Mouse (Mus musculus): ENCODE results near the gene Sult1a1. TPM values are rescaled to one million over a fixed set of nuclear protein-coding genes. Genes with fewer than 3 reads are reported as not detected.

Gene Sult1a1
- polyA plus RNA-seq, 2 experiments: 4.5 to 15.2 TPM

DNA sequence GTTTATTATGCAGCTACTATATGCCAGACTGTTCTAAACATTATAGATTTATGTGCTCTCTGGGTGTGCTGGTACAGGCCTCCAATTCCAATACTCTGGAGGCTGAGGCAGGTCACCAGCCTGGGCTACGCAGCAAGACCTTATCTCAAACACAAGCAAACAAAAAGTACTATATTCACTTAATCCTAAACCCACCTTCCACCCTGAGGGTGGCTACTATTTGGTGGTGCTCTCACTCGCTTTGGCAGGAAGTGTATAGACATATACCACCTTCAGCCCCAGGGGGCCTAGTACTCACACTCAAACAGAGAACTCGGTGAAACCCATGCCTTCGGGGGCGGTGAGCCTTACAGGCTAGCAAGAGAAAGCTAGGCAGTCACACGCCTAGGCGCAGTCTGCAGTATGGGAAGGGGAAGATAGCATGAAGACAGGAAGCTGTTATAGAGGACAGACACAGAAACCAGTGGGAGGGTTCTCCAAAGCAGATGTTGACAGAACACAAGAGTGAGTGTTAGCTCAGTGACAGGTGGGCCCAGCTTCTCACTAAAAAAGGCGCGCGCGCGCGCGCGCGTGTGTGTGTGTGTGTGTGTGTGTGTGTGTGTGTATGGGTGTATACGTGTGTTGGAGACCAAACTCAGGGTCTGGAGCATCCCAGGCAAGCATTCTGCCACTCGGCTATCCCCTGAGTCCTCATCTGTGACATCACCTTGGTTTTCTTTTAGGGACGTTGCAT lies 31.4 kb upstream of the Sult1a1 start, which contains the start of gene Coro1a:
TSS of gene Coro1a (minus strand) at position 346 of the 733 bp plus-strand sequence.
- 0 out of 4 replicates have a peak, but pooled peaks cover 0 to 2% of the 10 kb centered on the region in 2 experiments for H3K4me1 ChIP-seq (replicated peaks; ENCODE audit: control insufficient read depth in 2 of 2, insufficient read depth in 2 of 2, low read length in 1 of 2)
- ATAC-seq (ENCODE audit: insufficient read depth): peak; percentile 38; the same call in 1 of the 2 replicates
- H3K27ac ChIP-seq: no peak within 1 kb of the TSS
- DNase-seq (ENCODE audit: low read depth in 3 of 3, low spot score in 3 of 3): no peak
- H3K36me3 ChIP-seq (replicated peaks; ENCODE audit: control insufficient read depth, insufficient read depth, low read depth): no peaks in the 10 kb centered on the region
- H3K9me3 ChIP-seq (ENCODE audit: control insufficient read depth, low read length): no peaks in the 10 kb centered on the region
- no peak within 1 kb of the TSS for H3K9ac ChIP-seq (replicated peaks)
- 44% methylated on average over 19 of the region's 19 CpGs for WGBS (ENCODE audit: insufficient replicate concordance)
- TF ChIP-seq EP300 (IDR thresholded peaks at IDR 0.05; ENCODE audit: low read depth): no peak
- TF ChIP-seq CTCF (IDR thresholded peaks at IDR 0.05; ENCODE audit: low read depth): no peak
- H3K4me3 ChIP-seq (ENCODE audit: insufficient read depth in 1 of 2, low read depth in 2 of 2, low read length in 2 of 2): no peak within 1 kb of the TSS
- H3K27me3 ChIP-seq (ENCODE audit: control insufficient read depth, insufficient read depth, low read length): peaks cover 3% of the 10 kb centered on the region
- H3K4me2 ChIP-seq (ENCODE audit: low read depth): no peak within 1 kb of the TSS

- peak; percentile 27; the same call in 1 of the 2 replicates for ATAC-seq (ENCODE audit: insufficient read depth)
- Histone ChIP-seq H3K4me1 (replicated peaks; ENCODE audit: control insufficient read depth in 2 of 2, insufficient read depth in 2 of 2, low read length in 1 of 2) (peaks cover 0 to 7% of the 10 kb centered on the region in 2 experiments; a peak in 2 of 4 replicates), H3K9ac (replicated peaks) (no peak overlapping the region; the same call in 1 of the 2 replicates), H3K4me3 (ENCODE audit: insufficient read depth in 1 of 2, low read depth in 2 of 2, low read length in 2 of 2) (peak overlapping the region; percentile 33 to 50), H3K27ac (no peak overlapping the region), H3K27me3 (ENCODE audit: control insufficient read depth, insufficient read depth, low read length) (peaks cover 3% of the 10 kb centered on the region), H3K36me3 (replicated peaks; ENCODE audit: control insufficient read depth, insufficient read depth, low read depth) (no peaks in the 10 kb centered on the region), H3K4me2 (ENCODE audit: low read depth) (peak overlapping the region; percentile 55), H3K9me3 (ENCODE audit: control insufficient read depth, low read length) (no peaks in the 10 kb centered on the region)
- WGBS (ENCODE audit: insufficient replicate concordance): 1% methylated on average over 39 of the region's 39 CpGs
- peak; percentile 4; the same call in 1 of the 2 replicates for TF ChIP-seq CTCF (IDR thresholded peaks at IDR 0.05; ENCODE audit: low read depth)
- TF ChIP-seq EP300 (IDR thresholded peaks at IDR 0.05; ENCODE audit: low read depth): no peak
- peak in 2 of 3 experiments; percentile 36 to 42 for DNase-seq (ENCODE audit: low read depth in 3 of 3, low spot score in 3 of 3)
Observed at GRCm38 (mm10) chr7:126704121-126704980, 28.1 kb upstream of the Sult1a1 start.

- no peak overlapping the region for H3K27ac ChIP-seq
- DNase-seq (ENCODE audit: low read depth in 3 of 3, low spot score in 3 of 3) (no peak), ATAC-seq (ENCODE audit: insufficient read depth) (no peak)
- H3K36me3 ChIP-seq (replicated peaks; ENCODE audit: control insufficient read depth, insufficient read depth, low read depth): no peaks in the 10 kb centered on the region
- no peak for TF ChIP-seq EP300 (IDR thresholded peaks at IDR 0.05; ENCODE audit: low read depth)
- no peak for TF ChIP-seq CTCF (IDR thresholded peaks at IDR 0.05; ENCODE audit: low read depth)
- H3K4me3 ChIP-seq (ENCODE audit: insufficient read depth in 1 of 2, low read depth in 2 of 2, low read length in 2 of 2): peak overlapping the region; percentile 33 to 50
- no peak overlapping the region for H3K9ac ChIP-seq (replicated peaks)
- peak overlapping the region; percentile 55; the same call in 1 of the 2 replicates for H3K4me2 ChIP-seq (ENCODE audit: low read depth)
- H3K4me1 ChIP-seq (replicated peaks; ENCODE audit: control insufficient read depth in 2 of 2, insufficient read depth in 2 of 2, low read length in 1 of 2): peaks cover 0 to 7% of the 10 kb centered on the region in 2 experiments; a peak in 2 of 4 replicates
- H3K9me3 ChIP-seq (ENCODE audit: control insufficient read depth, low read length): no peaks in the 10 kb centered on the region
- H3K27me3 ChIP-seq (ENCODE audit: control insufficient read depth, insufficient read depth, low read length): peaks cover 3% of the 10 kb centered on the region
- WGBS (ENCODE audit: insufficient replicate concordance): 4% methylated on average over 7 of the region's 7 CpGs
Observed at GRCm38 (mm10) chr7:126703757-126704077, 27.5 kb upstream of the Sult1a1 start.

DNA sequence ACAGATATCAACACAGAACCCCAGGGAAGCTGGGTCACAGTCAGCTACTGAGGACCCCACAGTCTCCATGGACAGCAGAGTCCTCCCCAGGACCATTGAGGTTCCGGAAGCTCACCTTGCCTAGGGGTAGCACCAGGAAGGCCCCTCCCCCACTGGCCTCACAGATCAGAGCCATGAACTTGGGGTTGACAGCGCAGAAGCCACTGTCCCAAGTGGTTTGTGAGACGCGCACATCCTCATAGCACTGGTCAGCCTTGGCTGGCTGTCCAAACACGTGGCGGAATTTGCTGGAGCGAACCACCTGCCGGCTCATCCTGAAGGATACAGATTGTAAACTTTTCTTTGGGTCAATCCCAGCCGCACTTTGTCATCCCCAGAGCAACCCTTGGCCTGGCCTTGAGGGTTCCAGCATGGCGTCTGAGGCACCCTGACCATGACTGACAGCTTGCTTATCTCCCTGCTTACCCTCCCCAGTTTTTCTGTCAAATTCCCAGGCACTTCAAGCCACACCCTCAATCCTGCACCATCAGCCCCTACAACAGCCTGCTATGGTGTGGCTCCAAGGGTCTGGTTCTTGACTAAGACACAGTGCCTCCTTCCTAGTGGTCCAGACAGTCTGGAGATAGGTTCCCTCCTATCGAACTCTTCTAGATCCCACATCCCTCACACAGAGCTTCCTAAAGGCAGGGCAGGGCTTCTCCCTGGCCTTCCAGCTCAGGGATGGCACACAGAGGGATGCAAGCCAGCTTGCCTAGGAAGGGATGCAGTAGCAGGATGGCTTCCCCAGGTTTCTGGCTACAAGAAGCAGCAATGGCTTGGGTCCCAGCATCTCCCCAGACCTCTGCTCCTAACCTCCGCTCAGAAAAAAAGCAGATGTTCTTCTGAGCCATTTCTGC lies 26.9 kb upstream of the Sult1a1 start:
- H3K27me3 ChIP-seq (ENCODE audit: control insufficient read depth, insufficient read depth, low read length): peaks cover 3% of the 10 kb centered on the region
- H3K9me3 ChIP-seq (ENCODE audit: control insufficient read depth, low read length): no peaks in the 10 kb centered on the region
- no peak overlapping the region; the same call in 1 of the 2 replicates for H3K27ac ChIP-seq
- WGBS (ENCODE audit: insufficient replicate concordance): 41% methylated on average over 12 of the region's 12 CpGs
- peak overlapping the region; percentile 33 to 50 for H3K4me3 ChIP-seq (ENCODE audit: insufficient read depth in 1 of 2, low read depth in 2 of 2, low read length in 2 of 2)
- H3K36me3 ChIP-seq (replicated peaks; ENCODE audit: control insufficient read depth, insufficient read depth, low read depth): no peaks in the 10 kb centered on the region
- peaks cover 0 to 7% of the 10 kb centered on the region in 2 experiments; a peak in 2 of 4 replicates for H3K4me1 ChIP-seq (replicated peaks; ENCODE audit: control insufficient read depth in 2 of 2, insufficient read depth in 2 of 2, low read length in 1 of 2)
- TF ChIP-seq CTCF (IDR thresholded peaks at IDR 0.05; ENCODE audit: low read depth): no peak
- no peak for TF ChIP-seq EP300 (IDR thresholded peaks at IDR 0.05; ENCODE audit: low read depth)
- peak overlapping the region; percentile 13 for H3K4me2 ChIP-seq (ENCODE audit: low read depth)
- H3K9ac ChIP-seq (replicated peaks): no peak overlapping the region
- no peak for ATAC-seq (ENCODE audit: insufficient read depth)
- no peak for DNase-seq (ENCODE audit: low read depth in 3 of 3, low spot score in 3 of 3)

Measured in liver, embryonic 14.5 days (tissue).